Mouse (Mus musculus): ENCODE data around the gene Aurka. TPM values are rescaled to one million over a fixed set of nuclear protein-coding genes. Genes with fewer than 3 reads are reported as not detected.
A peak's percentile ranks its signal among the peaks of the same experiment; 100 is the strongest.

The Aurka gene
- polyA plus RNA-seq, 1 experiment from 2014 or later, result 103 TPM

DNA sequence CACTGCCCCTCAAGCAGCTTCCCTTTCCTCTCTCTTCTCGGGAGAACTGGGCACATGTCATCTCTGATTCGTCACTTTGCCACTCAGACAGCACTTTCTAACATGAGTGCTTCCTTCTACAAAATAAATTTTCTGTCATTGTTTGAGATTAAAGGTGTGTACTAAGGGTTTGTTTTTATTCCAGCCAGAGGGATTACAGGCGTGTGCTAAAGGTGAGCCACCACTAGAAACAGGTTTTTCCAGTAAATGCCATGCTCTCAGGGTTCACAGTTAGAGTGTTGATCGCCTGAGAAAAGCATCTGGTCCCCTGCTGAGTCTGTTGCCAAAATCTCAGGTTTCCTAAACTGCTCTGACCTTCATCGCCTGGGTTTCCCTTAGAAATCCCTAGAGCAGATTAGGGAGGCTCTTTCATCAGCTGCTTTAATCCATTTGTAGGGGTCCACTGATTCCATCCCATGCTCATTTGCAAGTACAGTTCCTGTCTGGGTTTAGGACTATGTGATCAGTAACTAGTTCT, 6.7 kb upstream of the Aurka start:
- Histone ChIP-seq H3K27ac (no peak overlapping the region), H3K9ac (no peak overlapping the region)
- no peak for ATAC-seq

DNA sequence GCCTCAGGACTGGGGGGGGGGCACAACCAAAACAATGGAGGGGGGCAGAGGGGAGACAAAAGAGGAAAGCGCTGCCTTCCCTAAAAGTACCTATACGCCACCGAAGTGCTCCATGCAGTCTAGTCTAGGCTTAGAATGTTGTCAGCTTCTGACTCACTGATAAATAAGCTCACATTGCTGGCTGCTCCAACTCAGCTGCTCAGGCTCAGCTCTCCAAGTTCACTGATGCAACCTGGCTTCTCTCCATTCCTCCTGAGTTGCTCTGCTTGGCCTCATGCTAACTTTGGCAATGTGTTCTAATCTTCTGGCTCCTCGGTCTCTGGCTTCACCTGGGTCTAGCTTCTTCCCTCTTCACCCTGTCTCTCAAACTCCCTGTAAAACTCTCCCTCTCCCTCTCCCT, 6.2 kb upstream of the Aurka start:
- 85% methylated on average over 4 of the region's 4 CpGs for WGBS
- Histone ChIP-seq H3K4me3 (replicated peaks) (no peak overlapping the region), H3K27me3 (replicated peaks) (no peaks in the 10 kb centered on the region), H3K9me3 (no peaks in the 10 kb centered on the region), H3K4me2 (replicated peaks) (no peak overlapping the region), H3K27ac (no peak overlapping the region), H3K36me3 (peaks cover 61% of the 10 kb centered on the region), H3K4me1 (replicated peaks) (0 out of 2 replicates have a peak, but pooled peaks cover 4% of the 10 kb centered on the region), H3K9ac (no peak overlapping the region)
- no peak for ATAC-seq

More for the DNA sequence above, 6.7 kb upstream of the Aurka start:
- no peak overlapping the region for H3K4me3 ChIP-seq (replicated peaks)
- 57% methylated on average over 5 of the region's 5 CpGs for WGBS
- H3K9me3 ChIP-seq, result no peaks in the 10 kb centered on the region
- H3K4me1 ChIP-seq (replicated peaks), result no peaks in the 10 kb centered on the region
- peaks cover 65% of the 10 kb centered on the region for H3K36me3 ChIP-seq
- no peak overlapping the region for H3K4me2 ChIP-seq (replicated peaks)
- H3K27me3 ChIP-seq (replicated peaks), result no peaks in the 10 kb centered on the region

DNA sequence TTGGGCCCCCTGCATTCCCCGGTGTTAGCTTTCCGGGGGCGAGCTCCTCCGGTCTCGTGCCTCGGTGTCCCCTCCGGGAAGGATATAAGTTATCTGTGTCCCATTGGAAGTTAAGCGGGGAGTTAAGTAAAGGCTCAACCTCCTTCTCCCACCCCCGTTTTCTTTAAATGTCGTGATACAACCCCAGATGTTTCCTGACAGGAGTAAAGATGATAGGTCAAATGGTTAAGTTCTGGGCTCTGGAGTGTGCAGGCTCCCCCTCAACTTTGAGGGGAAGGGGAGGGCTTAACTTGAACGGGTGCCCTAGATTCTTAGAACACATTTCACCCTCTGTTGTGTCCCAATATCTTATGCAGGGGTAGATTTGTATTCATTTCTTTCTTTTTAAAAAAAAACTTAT, 923 bp upstream of the Aurka start:
- H3K4me2 ChIP-seq (replicated peaks), result peak overlapping the region; percentile 63
- H3K9ac ChIP-seq, result peak overlapping the region; percentile 91
- no peaks in the 10 kb centered on the region for H3K9me3 ChIP-seq
- peak overlapping the region; percentile 88 for H3K27ac ChIP-seq
- H3K4me1 ChIP-seq (replicated peaks), result peaks cover 12% of the 10 kb centered on the region
- peak overlapping the region; percentile 90 for H3K4me3 ChIP-seq (replicated peaks)
- H3K36me3 ChIP-seq, result peaks cover 27% of the 10 kb centered on the region
- no peak; the same call in 1 of the 2 replicates for ATAC-seq
- H3K27me3 ChIP-seq (replicated peaks), result no peaks in the 10 kb centered on the region
- WGBS, result under 1% methylated on average over 11 of the region's 11 CpGs

- Histone ChIP-seq H3K9me3 (no peaks in the 10 kb centered on the region), H3K27me3 (replicated peaks) (no peaks in the 10 kb centered on the region), H3K36me3 (peaks cover 55% of the 10 kb centered on the region), H3K9ac (no peak overlapping the region), H3K4me3 (replicated peaks) (no peak overlapping the region), H3K4me2 (replicated peaks) (no peak overlapping the region), H3K27ac (no peak overlapping the region), H3K4me1 (replicated peaks) (0 out of 2 replicates have a peak, but pooled peaks cover 2% of the 10 kb centered on the region)
- no peak for ATAC-seq
- WGBS, result 82% methylated on average over 7 of the region's 7 CpGs
Observed at GRCm38 (mm10) chr2:172363176-172363575, 7.2 kb downstream of the Aurka start.

DNA sequence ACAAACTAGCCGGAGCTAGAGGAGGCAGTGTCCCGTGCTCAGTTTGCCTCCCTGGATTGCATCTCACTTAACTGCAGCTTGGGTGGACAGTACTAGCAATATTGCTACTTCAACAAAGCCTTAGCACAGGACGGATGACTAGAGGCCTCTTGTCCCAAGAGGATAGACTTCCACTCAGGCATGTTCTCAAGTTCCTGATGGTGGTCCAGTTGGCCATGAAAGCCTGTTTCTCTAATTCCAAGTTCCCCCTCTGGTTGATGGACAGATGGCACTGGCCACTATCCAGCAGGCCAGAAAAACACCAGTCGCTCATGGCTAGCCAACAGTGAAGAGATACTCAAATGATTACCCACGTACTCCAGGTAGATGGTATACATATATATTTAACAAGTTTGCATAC, 14.5 kb downstream of the Aurka start:
- no peak for ATAC-seq
- Histone ChIP-seq H3K9me3 (no peaks in the 10 kb centered on the region), H3K36me3 (peaks cover 48% of the 10 kb centered on the region), H3K4me2 (replicated peaks) (no peak overlapping the region), H3K4me1 (replicated peaks) (no peaks in the 10 kb centered on the region), H3K4me3 (replicated peaks) (no peak overlapping the region), H3K27me3 (replicated peaks) (no peaks in the 10 kb centered on the region), H3K9ac (no peak overlapping the region), H3K27ac (no peak overlapping the region)
- 90% methylated on average over 5 of the region's 5 CpGs for WGBS

DNA sequence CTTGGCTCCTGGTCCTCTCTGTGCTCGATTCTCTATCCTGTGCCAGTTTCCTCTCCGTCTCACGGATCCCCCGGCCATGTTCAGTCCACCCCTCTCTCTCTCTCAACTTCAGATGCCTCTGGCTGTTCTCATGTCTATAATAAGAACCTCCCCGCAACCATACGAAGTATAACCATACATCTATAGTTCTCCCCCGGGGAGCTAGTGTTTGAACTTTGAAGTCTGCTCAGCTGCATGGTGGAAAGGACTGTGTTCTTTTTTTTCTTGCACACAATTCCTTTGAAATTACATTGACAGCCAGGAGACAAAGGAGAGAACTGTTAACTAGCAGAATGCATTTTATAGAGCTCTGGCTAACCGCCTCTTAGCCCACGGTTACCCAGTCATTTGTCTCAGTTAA, 15.6 kb downstream of the Aurka start:
- Histone ChIP-seq H3K4me3 (replicated peaks) (no peak overlapping the region), H3K27me3 (replicated peaks) (no peaks in the 10 kb centered on the region), H3K4me1 (replicated peaks) (no peaks in the 10 kb centered on the region), H3K36me3 (peaks cover 41% of the 10 kb centered on the region), H3K9ac (no peak overlapping the region), H3K9me3 (no peaks in the 10 kb centered on the region), H3K4me2 (replicated peaks) (no peak overlapping the region), H3K27ac (no peak overlapping the region)
- 77% methylated on average over 9 of the region's 9 CpGs for WGBS
- no peak for ATAC-seq

GRCm38 (mm10) chr2:172353218-172353617, 17.1 kb downstream of the Aurka start:
- 87% methylated on average over 9 of the region's 9 CpGs for WGBS

GRCm38 (mm10) chr2:172350773-172351172, 19.6 kb downstream of the Aurka start:
- no peak overlapping the region for H3K27ac ChIP-seq
- no peaks in the 10 kb centered on the region for H3K9me3 ChIP-seq
- H3K9ac ChIP-seq, result no peak overlapping the region
- no peak for ATAC-seq
- no peaks in the 10 kb centered on the region for H3K27me3 ChIP-seq (replicated peaks)
- no peak overlapping the region for H3K4me2 ChIP-seq (replicated peaks)
- H3K36me3 ChIP-seq, result peaks cover 4% of the 10 kb centered on the region
- peaks cover 24% of the 10 kb centered on the region for H3K4me1 ChIP-seq (replicated peaks)
- 65% methylated on average over 8 of the region's 8 CpGs for WGBS
- no peak overlapping the region for H3K4me3 ChIP-seq (replicated peaks)

More at GRCm38 (mm10) chr2:172353218-172353617, 17.1 kb downstream of the Aurka start:
- Histone ChIP-seq H3K4me2 (replicated peaks) (no peak overlapping the region), H3K9ac (no peak overlapping the region), H3K9me3 (no peaks in the 10 kb centered on the region), H3K27me3 (replicated peaks) (no peaks in the 10 kb centered on the region), H3K27ac (no peak overlapping the region), H3K36me3 (peaks cover 27% of the 10 kb centered on the region), H3K4me3 (replicated peaks) (no peak overlapping the region), H3K4me1 (replicated peaks) (peaks cover 9% of the 10 kb centered on the region; the same call in 1 of the 2 replicates)
- ATAC-seq, result no peak

DNA sequence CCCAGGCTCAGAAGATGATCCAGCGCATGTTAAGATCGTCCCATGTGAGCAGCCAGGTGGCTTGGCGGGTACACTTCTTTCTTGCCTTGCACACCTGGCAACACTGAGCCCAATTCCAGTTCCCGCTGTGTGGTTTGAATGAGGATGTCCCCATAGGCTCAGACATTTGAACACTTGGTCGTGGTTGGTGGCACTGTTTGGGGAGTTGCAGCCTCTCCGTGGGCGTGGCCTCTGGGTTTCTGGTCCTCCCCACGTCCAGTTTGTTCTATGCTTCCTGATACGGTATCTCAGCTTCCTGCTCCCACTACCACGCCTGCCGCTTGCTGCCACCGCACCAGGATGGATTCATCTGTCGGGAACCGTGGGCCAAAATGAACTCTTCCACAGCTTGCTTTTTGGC, 20.6 kb downstream of the Aurka start:
- WGBS, result 80% methylated on average over 14 of the region's 14 CpGs
- no peak for ATAC-seq
- H3K9ac ChIP-seq, result no peak overlapping the region

GRCm38 (mm10) chr2:172348297-172348950, 21.9 kb downstream of the Aurka start:
- no peaks in the 10 kb centered on the region for H3K36me3 ChIP-seq
- ATAC-seq, result no peak
- H3K27ac ChIP-seq, result peak overlapping the region; percentile 66
- H3K4me2 ChIP-seq (replicated peaks), result no peak overlapping the region
- no peaks in the 10 kb centered on the region for H3K27me3 ChIP-seq (replicated peaks)
- 17% methylated on average over 3 of the region's 3 CpGs for WGBS
- H3K9me3 ChIP-seq, result no peaks in the 10 kb centered on the region
- H3K9ac ChIP-seq, result no peak overlapping the region
- no peak overlapping the region for H3K4me3 ChIP-seq (replicated peaks)
- peaks cover 29% of the 10 kb centered on the region for H3K4me1 ChIP-seq (replicated peaks)

More for the DNA sequence above, 20.6 kb downstream of the Aurka start:
- no peak overlapping the region for H3K4me3 ChIP-seq (replicated peaks)
- peaks cover 27% of the 10 kb centered on the region for H3K4me1 ChIP-seq (replicated peaks)
- H3K9me3 ChIP-seq, result no peaks in the 10 kb centered on the region
- no peaks in the 10 kb centered on the region for H3K27me3 ChIP-seq (replicated peaks)
- H3K36me3 ChIP-seq, result no peaks in the 10 kb centered on the region
- no peak overlapping the region for H3K27ac ChIP-seq
- no peak overlapping the region for H3K4me2 ChIP-seq (replicated peaks)

- peak overlapping the region; percentile 64; the same call in 1 of the 2 replicates for H3K4me3 ChIP-seq (replicated peaks)
- no peaks in the 10 kb centered on the region for H3K9me3 ChIP-seq
- ATAC-seq, result no peak
- peak overlapping the region; percentile 96 for H3K4me2 ChIP-seq (replicated peaks)
- no peak overlapping the region for H3K27ac ChIP-seq
- WGBS, result 63% methylated on average over 8 of the region's 8 CpGs
- H3K9ac ChIP-seq, result no peak overlapping the region
- H3K36me3 ChIP-seq, result no peaks in the 10 kb centered on the region
- peaks cover 29% of the 10 kb centered on the region for H3K4me1 ChIP-seq (replicated peaks)
- H3K27me3 ChIP-seq (replicated peaks), result no peaks in the 10 kb centered on the region
Observed at GRCm38 (mm10) chr2:172346933-172347611, 23.3 kb downstream of the Aurka start.

- no peak overlapping the region for H3K27ac ChIP-seq
- H3K4me1 ChIP-seq (replicated peaks), result peaks cover 29% of the 10 kb centered on the region
- H3K4me2 ChIP-seq (replicated peaks), result peak overlapping the region; percentile 96
- no peaks in the 10 kb centered on the region for H3K36me3 ChIP-seq
- H3K4me3 ChIP-seq (replicated peaks), result peak overlapping the region; percentile 64
- WGBS, result 14% methylated on average over 31 of the region's 31 CpGs
- peak; percentile 6 for ATAC-seq
- H3K9me3 ChIP-seq, result no peaks in the 10 kb centered on the region
- H3K27me3 ChIP-seq (replicated peaks), result no peaks in the 10 kb centered on the region
- H3K9ac ChIP-seq, result peak overlapping the region; percentile 66
Observed at GRCm38 (mm10) chr2:172346034-172346929, 24.1 kb downstream of the Aurka start.

All from intestine, embryonic 15.5 days (tissue).